24 mouse cellular contexts compared by ENCODE assay signal in the genomic region with DNA sequence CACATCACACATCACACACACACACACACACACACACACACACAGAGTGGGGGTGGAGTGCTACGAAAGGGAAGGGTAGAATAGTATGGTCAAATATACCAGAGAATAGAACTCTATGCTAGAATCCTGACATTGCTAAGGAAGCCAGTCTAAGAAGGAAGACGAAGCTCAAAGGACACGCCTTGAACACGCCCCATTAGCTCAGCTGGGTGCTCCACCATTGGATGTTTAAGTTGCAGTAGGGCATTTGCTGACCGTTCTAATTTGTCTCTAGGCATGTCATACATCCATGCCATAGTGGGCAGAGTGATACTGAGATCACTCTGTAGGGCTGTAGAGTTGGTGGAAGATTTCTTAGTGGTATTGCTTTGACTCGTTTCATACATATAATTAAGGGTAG. TPM values are rescaled to one million over a fixed set of nuclear protein-coding genes. Genes with fewer than 3 reads are reported as not detected.
"Had no signal": no experiment of that assay in that cellular context is flagged by ENCODE, and none has a peak within 500 bp of the region (broad histone marks: within the 10 kb centered on the region; RNA-seq: fewer than 3 reads in every experiment).

No protein-coding gene starts in this region.

- H3K27me3 ChIP-seq: midbrain, embryonic 13.5 days; midbrain, embryonic 15.5 days; neural tube, embryonic 13.5 days; neural tube, embryonic 15.5 days had no signal

- DNase-seq: lung, adult 18-20 months; lung, embryonic 14.5 days; lung, postnatal 10 days; lung, postnatal 4 days; retina, postnatal 1 day; right cerebral cortex, adult 18-20 months; right cerebral cortex, postnatal 25 days; right cerebral cortex, postnatal 4 days; spleen, adult 18-20 months; thymus, adult 18-20 months; thymus, postnatal 14 days; thymus, postnatal 4 days had no signal

- H3K4me1 ChIP-seq: midbrain, embryonic 13.5 days; midbrain, embryonic 15.5 days; neural tube, embryonic 13.5 days; neural tube, embryonic 15.5 days had no signal

- H3K27ac ChIP-seq: midbrain, embryonic 10.5 days; midbrain, embryonic 13.5 days; midbrain, embryonic 15.5 days; neural tube, embryonic 13.5 days; neural tube, embryonic 15.5 days had no signal

- H3K36me3 ChIP-seq: midbrain, embryonic 10.5 days; midbrain, embryonic 13.5 days; midbrain, embryonic 15.5 days; neural tube, embryonic 13.5 days; neural tube, embryonic 15.5 days had no signal

- H3K9ac ChIP-seq: lung, embryonic 14.5 days; midbrain, embryonic 13.5 days; midbrain, embryonic 15.5 days; neural tube, embryonic 13.5 days; neural tube, embryonic 15.5 days had no signal

- H3K4me3 ChIP-seq: midbrain, embryonic 10.5 days; midbrain, embryonic 13.5 days; midbrain, embryonic 15.5 days; myocyte; neural tube, embryonic 13.5 days; neural tube, embryonic 15.5 days had no signal

RNA-seq across cellular contexts. Expression of a gene that starts 32.0 kb away (rescaled TPM):
- total RNA-seq: megakaryocyte, adult 5-6 weeks; megakaryocyte-erythroid progenitor cell, adult 5-6 weeks had no signal
- polyA plus RNA-seq: liver, embryonic 16.5 days; midbrain, embryonic 10.5 days; myocyte; small intestine, adult 2 months had no signal

RNA-seq across cellular contexts. Expression of a gene that starts 50.9 kb away (rescaled TPM):
- polyA plus RNA-seq: lung, embryonic 14.5 days; lung, embryonic 16.5 days; midbrain, embryonic 13.5 days; midbrain, embryonic 15.5 days; myocyte; neural tube, embryonic 11.5 days; neural tube, embryonic 13.5 days had no signal
